In the genomic region with DNA sequence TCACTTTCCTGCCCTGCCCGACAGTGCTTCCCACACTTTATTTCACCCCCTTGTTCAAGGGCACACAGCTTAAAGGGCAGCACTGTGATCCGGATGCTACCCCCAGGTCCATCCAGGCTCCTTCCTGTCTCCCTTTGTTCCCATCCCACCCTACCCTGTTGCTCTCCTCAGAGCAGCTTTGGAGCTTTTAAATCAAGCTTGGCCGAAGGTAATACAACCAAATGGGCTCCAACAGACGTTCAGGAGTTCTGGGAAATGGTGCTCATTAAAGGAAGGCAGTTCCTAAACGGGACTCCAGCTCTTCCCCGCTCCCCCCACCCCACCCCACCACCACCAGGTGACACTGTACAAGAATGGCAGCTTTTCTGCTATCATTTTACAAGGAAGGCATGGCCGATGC, we compare ENCODE assay signal across 16 mouse cellular contexts. TPM values are rescaled to one million over a fixed set of nuclear protein-coding genes. Genes with fewer than 3 reads are reported as not detected.
A peak's percentile ranks its signal among the peaks of the same experiment; 100 is the strongest.
DNase-seq lines count a peak whose midpoint lies in the region; ATAC-seq lines count a peak whose summit lies in the region.
"Had no signal": no experiment of that assay in that cellular context is flagged by ENCODE, and none has a peak within 500 bp of the region (broad histone marks: within the 10 kb centered on the region; RNA-seq: fewer than 3 reads in every experiment).

No protein-coding gene starts in this region.

- no peak overlapping the region for H3K9ac ChIP-seq in midbrain, embryonic 12.5 days (replicated peaks)
- no peak overlapping the region for H3K9ac ChIP-seq in midbrain, embryonic 14.5 days (replicated peaks; ENCODE audit: low read length)
- no peak overlapping the region for H3K9ac ChIP-seq in hindbrain, embryonic 13.5 days
- H3K9ac ChIP-seq: neural tube, embryonic 12.5 days had no signal

- peaks cover 16% of the 10 kb centered on the region for H3K36me3 ChIP-seq in midbrain, embryonic 12.5 days
- H3K36me3 ChIP-seq in midbrain, embryonic 14.5 days (ENCODE audit: control insufficient read depth, insufficient read depth, low read length), result no peaks in the 10 kb centered on the region
- H3K36me3 ChIP-seq in hindbrain, embryonic 13.5 days, result no peaks in the 10 kb centered on the region

- H3K27ac ChIP-seq in midbrain, embryonic 12.5 days (replicated peaks), result peak overlapping the region; percentile 63
- no peak overlapping the region for H3K27ac ChIP-seq in midbrain, embryonic 14.5 days (replicated peaks; ENCODE audit: low read depth, low read length)
- 0 out of 2 replicates have a peak overlapping the region, but pooled peaks have one; percentile 18 for H3K27ac ChIP-seq in hindbrain, embryonic 13.5 days
- H3K27ac ChIP-seq: neural tube, embryonic 12.5 days had no signal

- peaks cover 30% of the 10 kb centered on the region for H3K4me1 ChIP-seq in midbrain, embryonic 12.5 days
- H3K4me1 ChIP-seq in midbrain, embryonic 14.5 days (ENCODE audit: control insufficient read depth, insufficient read depth, low read length), result peaks cover 20% of the 10 kb centered on the region; the same call in 1 of the 2 replicates
- H3K4me1 ChIP-seq in hindbrain, embryonic 13.5 days (replicated peaks), result peaks cover 31% of the 10 kb centered on the region

- WGBS in midbrain, embryonic 12.5 days, result 6% methylated on average over 7 of the region's 7 CpGs
- WGBS in midbrain, embryonic 14.5 days, result 8% methylated on average over 7 of the region's 7 CpGs
- WGBS in hindbrain, embryonic 13.5 days, result 12% methylated on average over 7 of the region's 7 CpGs

- no peak overlapping the region for H3K4me3 ChIP-seq in midbrain, embryonic 12.5 days
- no peak overlapping the region for H3K4me3 ChIP-seq in midbrain, embryonic 14.5 days (replicated peaks; ENCODE audit: low read depth, low read length)
- no peak overlapping the region for H3K4me3 ChIP-seq in hindbrain, embryonic 13.5 days
- H3K4me3 ChIP-seq: neural tube, embryonic 12.5 days had no signal

- H3K27me3 ChIP-seq in midbrain, embryonic 12.5 days, result 0 out of 2 replicates have a peak, but pooled peaks cover 19% of the 10 kb centered on the region
- no peaks in the 10 kb centered on the region for H3K27me3 ChIP-seq in midbrain, embryonic 14.5 days (ENCODE audit: control insufficient read depth, insufficient read depth, low read length)
- no peaks in the 10 kb centered on the region for H3K27me3 ChIP-seq in hindbrain, embryonic 13.5 days
- H3K27me3 ChIP-seq: neural tube, embryonic 12.5 days; Patski had no signal

- intact Hi-C loops in heart, postnatal 10 days (cut with DNase I), result no loop called here

- H3K9me3 ChIP-seq in midbrain, embryonic 12.5 days, result no peaks in the 10 kb centered on the region
- H3K9me3 ChIP-seq in midbrain, embryonic 14.5 days (ENCODE audit: control insufficient read depth, low read length), result no peaks in the 10 kb centered on the region
- H3K9me3 ChIP-seq in hindbrain, embryonic 13.5 days, result no peaks in the 10 kb centered on the region
- H3K9me3 ChIP-seq: neural tube, embryonic 12.5 days had no signal

- DNase-seq in heart, adult 11 months, result peak; percentile 51
- no peak for DNase-seq in heart, postnatal 10 days
- DNase-seq in midbrain, embryonic 14.5 days, result no peak
- DNase-seq in kidney, adult 9 months, result no peak
- DNase-seq in frontal cortex, postnatal 14 days (ENCODE audit: low spot score in 2 of 2), result no peak
- DNase-seq: adrenal gland, postnatal 14 days; gastrocnemius, postnatal 14 days; kidney, adult 18-20 months; kidney, postnatal 10 days; liver; thymus, postnatal 36 days had no signal

- no peak overlapping the region; the same call in 1 of the 2 replicates for H3K4me2 ChIP-seq in midbrain, embryonic 12.5 days (replicated peaks)
- H3K4me2 ChIP-seq in midbrain, embryonic 14.5 days (ENCODE audit: low read length), result no peak overlapping the region
- no peak overlapping the region for H3K4me2 ChIP-seq in hindbrain, embryonic 13.5 days
- H3K4me2 ChIP-seq: neural tube, embryonic 12.5 days had no signal

- no peak for ATAC-seq in midbrain, embryonic 12.5 days (ENCODE audit: low FRiP score, low read depth)
- ATAC-seq in midbrain, embryonic 14.5 days (ENCODE audit: low FRiP score, low TSS enrichment), result no peak
- ATAC-seq in hindbrain, embryonic 13.5 days (ENCODE audit: low FRiP score), result no peak
- ATAC-seq: lung, postnatal 0 days; Patski had no signal

RNA-seq across cellular contexts. Expression of a gene that starts 7.2 kb away (rescaled TPM):
- total RNA-seq in heart, postnatal 10 days (2021), result 10 to 100 TPM; 22.3 to 26.9 TPM
- 37.2 and 37.6 TPM in 2 replicates for polyA plus RNA-seq in midbrain, embryonic 12.5 days (2016; fragmentation: Nextera tagmentation; extraction: Ambion mirVana)
- 44.7 and 48.5 TPM in 2 replicates for polyA plus RNA-seq in midbrain, embryonic 14.5 days (2014; fragmentation: Nextera tagmentation; extraction: Ambion mirVana)
- polyA plus RNA-seq in hindbrain, embryonic 13.5 days (2015; fragmentation: Nextera tagmentation; extraction: Ambion mirVana), result 49.6 and 49.9 TPM in 2 replicates
